Mouse (Mus musculus): ENCODE data around the gene Ryr2.

DNA sequence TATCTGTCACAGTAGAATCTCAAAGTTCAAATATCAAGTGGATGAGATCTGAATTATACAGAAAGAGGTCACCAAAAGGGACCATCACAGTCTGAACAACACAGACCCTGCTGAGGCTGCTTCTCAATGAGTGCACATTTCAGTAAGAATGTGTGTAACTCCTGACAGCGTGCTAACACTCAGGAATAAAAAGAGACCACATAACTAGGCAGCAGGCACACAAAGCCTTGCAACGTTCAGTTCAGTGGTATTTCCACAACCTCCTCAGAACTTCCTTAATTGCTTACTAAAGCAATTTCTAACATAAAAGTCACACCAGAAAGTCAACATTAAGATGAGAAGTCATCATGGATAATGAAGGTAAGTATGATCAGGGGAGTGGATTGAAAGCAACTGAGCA, 206.1 kb downstream of the Ryr2 start:
- no peak for TF ChIP-seq GATA1 (IDR thresholded peaks at IDR 0.05; ENCODE audit: borderline replicate concordance, low read length)
- TF ChIP-seq POLR2AphosphoS5 (IDR thresholded peaks at IDR 0.05; ENCODE audit: insufficient replicate concordance, low read depth, low read length): no peak
- no peak for TF ChIP-seq CTCF (IDR thresholded peaks at IDR 0.05; ENCODE audit: low read depth, low read length)
- TF ChIP-seq TAL1 (conservative IDR thresholded peaks at IDR 0.05; ENCODE audit: low read depth, low read length): no peak
- no peak for TF ChIP-seq GATA2 (IDR thresholded peaks at IDR 0.05; ENCODE audit: borderline replicate concordance, low read depth, low read length)

All from G1E (cell line).